Mouse (Mus musculus) ZHBTc4 (cell line): ENCODE data around the gene Gcm1.
A peak's percentile ranks its signal among the peaks of the same experiment; 100 is the strongest.
"Not testable (repeated sequence)": the region's sequence is repeated elsewhere in the genome, so short reads cannot be mapped to it uniquely, and the experiment has no call there.

Experiments
- DNase-seq: peaks from one replicate; pipeline ENCODE4 v3.0.0-alpha.2; 2011; ENCODE audit warnings: low read depth, low spot score

Gcm1 gene

DNA sequence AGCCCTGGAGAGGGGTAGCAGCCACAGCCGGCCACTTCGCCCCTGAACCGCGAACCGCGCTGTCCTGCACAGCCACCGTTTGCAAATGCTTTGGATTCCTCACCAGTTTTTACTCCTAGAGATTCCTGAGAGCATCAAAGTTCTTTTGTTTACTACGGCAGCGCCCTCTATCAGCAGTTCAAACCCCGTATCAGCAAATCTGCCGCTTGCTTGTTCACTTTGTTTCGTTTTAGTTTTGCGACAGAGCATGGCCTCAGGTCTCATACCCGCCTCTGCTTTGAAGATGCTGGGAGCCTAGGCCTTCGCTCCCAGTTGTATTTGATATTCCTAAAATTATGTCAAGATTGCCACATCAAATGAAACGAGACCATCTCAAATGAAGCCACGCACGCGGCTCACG, 5.0 kb upstream of the Gcm1 start:
- DNase-seq, result peak; percentile 86

DNA sequence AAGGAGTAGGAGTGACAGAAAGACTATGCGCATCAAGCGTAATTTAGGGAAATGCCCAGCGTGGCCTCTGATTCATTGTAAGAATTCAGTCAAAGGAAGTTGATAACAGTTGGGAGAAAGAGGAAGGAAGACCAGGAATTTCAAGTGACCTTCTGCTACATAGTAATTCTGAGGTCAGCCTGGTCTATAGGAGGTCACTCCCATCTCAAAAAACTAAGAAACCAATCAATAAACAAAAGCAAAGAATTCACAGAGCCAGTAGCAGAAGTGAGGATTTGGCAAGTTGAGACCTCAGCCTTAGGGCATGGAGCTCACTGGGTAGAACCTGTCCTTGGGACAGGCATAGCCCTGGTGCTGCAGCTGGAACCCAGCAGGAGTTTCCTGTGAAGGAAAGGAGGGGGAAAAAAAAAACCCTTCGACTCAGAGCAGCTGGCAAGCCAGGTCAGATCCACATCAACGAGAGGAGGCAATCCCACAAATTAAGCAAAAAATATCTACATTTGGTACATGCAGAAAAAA, 1.2 kb upstream of the Gcm1 start:
- DNase-seq, result peak; percentile 67

DNA sequence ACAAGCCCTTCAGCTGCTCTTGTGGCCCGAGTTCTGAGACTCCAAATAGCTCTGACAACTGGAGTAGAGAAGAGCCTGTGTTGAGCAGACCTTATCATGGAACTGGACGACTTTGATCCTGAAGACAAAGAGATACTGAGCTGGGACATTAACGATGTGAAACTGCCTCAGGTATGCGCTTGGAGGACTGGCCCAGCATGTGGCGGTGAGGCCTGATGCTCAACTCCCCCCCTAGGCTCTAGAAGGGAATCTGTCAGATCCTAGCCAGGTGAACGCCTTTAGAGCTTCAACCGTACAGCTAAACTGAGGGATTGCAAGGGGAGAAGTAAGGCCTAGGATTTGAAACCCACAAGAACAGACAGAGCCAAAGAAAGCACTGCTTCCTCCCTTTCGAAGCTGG, 2.1 kb downstream of the Gcm1 start:
- peak; percentile 63 for DNase-seq

DNA sequence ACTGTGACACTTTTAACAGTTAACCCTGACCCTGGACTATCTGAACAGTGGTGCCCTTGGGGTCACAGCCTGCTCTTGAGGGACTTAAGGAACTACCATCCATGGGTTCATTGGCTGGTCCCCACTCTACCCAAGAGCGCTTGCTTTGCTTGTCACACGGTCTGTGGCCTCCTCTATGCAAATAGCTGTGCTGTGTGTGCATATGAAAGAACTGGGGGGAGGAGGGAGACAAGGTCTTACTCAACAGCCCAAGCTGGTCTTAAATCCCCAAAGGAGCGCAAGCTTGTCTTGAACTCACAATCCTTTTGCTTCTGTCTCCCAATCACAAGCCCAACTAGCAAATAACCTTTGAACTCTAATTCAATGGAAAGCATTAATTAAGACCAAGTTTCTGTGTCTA, 2.6 kb downstream of the Gcm1 start:
- peak; percentile 55 for DNase-seq

DNA sequence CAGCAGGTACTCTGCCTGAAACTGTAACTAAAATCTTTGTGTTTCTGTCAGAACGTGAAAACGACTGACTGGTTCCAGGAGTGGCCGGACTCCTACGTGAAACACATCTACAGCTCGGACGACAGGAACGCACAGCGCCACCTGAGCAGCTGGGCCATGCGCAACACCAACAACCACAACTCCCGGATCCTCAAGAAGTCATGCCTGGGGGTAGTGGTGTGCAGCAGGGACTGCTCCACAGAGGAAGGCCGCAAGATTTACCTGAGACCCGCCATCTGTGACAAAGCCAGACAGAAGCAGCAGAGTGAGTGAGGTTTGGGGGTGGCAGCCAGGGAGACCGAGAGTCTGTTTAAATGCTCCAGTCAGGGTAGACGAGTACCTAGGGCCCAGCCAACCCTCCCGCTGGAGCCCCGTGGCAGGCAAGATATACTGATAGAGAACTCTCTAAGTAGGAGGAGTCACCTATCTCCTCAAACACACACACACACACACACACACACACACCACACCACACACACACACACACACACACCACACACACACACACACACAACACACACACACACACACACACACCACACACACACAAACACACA, 7.9 kb downstream of the Gcm1 start:
- DNase-seq, result peak; percentile 64

DNA sequence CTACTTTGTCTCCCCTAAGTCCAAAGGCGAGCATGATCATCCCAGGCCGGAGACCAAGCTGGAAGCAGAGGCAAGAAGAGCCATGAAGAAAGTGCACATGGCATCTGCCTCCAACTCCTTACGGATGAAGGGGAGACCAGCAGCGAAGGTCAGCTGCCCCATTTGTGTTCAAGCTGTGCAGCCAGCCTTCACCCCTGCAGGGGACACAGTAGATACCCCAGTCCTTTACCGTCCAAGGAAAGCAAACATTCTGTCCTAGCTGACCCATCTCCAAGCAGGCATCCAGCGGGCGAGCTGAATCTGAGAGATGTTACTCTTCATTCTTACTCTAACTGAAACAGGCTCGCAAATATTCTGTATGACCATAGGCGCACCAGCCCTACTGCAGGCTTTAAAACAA, 10.7 kb downstream of the Gcm1 start:
- no peak for DNase-seq

DNA sequence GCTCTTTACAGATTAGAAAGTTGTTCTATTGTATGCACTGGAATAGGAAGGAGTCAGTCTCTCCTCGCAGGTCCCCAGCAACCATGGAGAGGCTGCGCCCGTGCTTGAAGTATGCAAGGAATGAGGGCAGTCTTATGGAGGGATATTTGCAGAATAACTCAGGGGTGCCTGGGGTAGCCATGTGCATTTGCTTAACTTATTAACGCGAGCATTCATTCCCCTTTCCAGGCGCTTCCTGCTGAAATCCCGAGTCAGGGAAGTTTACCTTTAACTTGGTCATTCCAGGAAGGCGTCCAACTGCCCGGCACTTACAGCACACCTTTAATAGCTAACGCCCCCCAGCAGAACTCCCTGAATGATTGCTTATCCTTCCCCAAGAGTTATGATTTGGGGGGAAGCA, 12.4 kb downstream of the Gcm1 start:
- no peak for DNase-seq

DNA sequence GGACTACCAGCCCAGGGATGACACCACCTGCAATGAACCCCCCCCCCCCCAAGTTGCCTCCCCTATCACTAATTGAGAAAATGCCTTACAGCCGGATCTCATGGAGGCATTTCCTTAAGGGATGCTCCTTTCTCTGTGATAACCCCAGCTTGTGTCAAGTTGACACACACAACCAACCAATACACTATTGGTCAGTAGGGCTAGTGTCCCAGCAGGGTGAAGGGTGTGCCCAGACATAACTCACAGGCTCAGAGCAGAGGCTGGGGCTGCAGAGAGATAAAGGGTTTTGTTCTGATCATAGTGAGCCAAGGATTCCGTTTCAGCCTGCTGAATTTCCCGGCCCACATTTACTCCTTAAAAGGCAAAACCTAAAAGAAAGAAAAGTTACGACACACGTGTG, 18.8 kb downstream of the Gcm1 start:
- DNase-seq, result no peak

DNA sequence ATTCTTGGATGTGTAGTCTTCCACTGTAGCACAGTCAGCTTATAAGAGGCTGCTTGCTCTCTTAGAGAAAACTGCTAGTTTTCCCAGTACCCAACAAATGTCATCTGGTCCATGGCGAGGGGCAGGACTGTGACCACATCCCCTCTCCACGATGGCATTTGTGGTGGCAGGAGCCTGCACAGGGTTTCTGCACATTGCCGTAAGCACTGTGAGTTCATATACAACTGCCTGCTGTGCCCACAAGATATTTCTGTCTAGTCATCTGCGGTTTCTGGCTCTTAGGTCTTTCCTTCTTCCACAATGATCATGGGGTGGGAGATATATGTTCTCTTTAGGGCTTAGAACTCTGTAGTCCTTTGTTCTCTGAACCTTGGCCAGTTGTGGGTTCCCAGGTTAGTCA, 19.9 kb downstream of the Gcm1 start:
- no peak for DNase-seq

DNA sequence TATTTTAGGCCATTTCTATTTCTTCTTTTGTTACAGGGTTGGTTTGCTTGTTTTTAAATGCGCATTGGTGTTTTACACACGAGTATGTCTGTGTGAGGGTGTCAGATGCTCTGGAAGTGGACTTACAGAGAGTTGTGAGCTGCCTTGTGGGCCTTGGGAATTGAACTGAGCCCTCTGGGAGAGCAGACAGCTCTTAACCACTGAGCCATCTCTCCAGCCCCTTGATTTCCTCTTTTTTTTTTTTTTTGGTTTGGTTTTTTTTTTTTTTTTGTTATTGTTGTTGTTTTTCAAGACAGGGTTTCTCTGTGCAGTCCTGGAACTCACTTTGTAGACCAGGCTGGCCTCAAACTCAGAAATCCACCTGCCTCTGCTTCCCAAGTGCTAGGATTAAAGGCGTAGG, 21.6 kb downstream of the Gcm1 start:
- DNase-seq, result not testable (repeated sequence)

DNA sequence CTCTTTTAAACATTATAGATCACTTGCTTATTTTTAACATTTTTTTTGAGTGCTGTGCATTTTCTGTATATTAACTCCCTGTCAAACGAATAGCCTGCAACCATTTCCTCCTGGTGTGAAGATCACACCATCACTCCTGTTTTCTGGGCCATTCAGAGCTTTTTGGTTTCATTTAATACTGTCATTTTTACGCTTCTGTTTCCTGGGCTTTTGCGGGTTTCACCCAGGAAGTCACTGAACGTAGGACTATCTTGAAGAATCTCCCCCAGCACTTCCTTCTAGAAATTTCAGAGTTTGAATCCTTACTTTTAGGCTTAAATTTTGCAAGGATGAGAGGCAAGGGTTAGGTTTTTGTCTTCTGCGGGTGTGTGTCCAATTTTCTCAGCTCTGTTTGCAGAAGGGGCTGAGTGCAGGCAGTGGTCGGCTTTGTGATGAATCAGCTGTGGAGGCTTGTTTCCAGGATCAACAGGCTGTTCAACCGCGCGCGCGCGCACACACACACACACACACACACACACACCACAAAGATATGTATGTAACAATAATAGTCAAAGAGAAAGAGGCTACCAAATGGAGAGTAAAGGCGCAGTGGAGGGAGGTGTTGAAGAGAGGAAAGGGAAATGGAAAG, 22.1 kb downstream of the Gcm1 start:
- no peak for DNase-seq

DNA sequence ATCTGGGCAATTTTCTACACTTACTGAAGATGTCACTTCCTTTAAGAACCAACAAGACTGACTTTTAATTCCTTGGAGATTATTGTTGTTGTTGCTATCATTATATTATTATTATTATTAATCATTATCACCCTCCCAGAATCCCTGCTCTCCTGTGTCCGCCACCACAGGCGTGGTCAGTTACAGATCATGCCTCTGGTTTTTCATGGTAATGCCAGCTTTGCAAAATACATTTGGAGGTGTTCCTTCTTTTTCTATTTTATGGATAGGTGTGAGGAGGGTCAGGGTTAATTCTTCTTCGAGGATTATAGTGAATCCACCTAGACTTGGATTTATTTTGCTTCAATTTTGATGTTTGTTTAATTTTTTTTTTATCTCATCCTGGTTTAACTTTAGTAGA, 23.5 kb downstream of the Gcm1 start:
- no peak for DNase-seq

DNA sequence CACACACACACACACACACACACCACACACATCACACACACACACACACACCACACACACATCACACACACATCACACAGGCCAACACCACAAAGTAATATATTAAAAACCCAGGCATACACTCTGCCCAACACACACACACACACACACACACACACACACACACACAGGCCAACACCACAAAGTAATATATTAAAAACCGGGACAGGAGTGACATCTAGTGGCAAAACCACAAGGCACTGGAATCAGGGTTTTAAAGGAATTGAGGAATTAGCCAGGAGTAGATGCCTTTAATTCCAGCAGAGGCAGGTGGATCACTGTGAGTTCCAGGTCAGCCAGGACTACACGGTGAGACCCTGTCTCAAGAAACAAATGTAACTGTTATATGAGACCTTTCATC, 26.5 kb downstream of the Gcm1 start:
- peak; percentile 35 for DNase-seq

DNA sequence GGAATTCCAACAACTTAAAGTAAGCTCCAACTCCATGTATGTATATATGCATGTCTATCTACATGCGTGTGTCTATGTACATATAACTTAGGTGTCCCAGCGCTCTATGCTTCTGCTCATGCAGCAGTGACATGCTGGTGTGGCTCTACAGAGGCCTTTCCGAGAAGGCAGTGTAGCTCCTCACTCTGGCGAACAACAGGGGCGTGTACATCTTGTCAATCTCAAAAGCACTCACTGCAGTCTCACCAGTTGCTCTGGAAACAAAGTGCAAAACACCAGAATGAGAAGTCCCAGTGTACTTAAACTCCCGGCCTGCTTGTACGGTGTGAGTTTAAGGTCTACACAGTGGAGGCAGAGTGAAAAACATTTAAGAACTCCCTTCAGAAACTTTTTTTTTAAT, 30.1 kb downstream of the Gcm1 start:
- peak; percentile 25 for DNase-seq

DNA sequence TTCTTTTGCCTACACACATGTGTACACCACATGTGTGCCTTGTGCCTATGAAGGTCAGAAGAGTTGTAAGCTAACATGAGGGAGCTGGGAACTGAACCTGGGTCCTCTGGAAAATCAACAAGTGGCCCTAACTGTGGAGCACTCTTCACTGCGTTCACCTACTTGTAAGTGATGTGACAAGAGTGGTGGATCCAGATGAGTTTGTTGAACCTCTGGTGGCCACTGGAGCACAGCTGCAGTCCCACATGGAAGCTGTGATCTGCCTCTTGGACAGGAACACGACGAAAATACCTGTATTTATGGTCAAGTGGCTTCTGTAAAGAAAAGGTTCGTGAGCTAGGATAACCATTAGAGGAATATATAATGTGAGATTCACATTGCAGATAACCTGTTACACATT, 32.6 kb downstream of the Gcm1 start:
- DNase-seq, result no peak

DNA sequence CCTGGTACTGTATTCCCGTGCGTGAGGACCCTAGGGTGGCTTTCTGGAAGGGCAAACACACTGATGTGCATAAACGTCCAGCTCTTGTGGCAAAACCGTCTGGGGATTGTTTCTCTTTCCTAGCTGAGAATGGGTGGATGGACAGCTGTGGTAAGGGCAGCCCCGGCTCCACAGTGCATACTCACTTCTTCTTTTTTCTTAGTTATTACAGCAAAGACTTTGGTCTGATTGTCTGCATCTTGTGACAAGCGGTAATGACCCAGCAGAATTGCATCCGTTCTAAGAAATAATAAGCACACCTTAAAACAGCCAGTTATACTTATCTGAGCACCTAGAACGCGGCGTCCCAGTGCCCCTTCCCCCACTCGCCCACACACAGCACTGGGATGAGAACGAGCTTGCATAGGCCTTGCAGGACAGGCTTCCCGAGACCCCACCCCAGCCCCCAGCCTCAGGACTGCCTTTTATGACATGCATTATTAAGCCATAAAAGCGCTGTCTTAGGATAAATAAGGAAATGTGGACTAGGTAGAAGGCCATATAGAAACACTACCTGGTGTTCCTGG, 34.1 kb downstream of the Gcm1 start:
- no peak for DNase-seq

DNA sequence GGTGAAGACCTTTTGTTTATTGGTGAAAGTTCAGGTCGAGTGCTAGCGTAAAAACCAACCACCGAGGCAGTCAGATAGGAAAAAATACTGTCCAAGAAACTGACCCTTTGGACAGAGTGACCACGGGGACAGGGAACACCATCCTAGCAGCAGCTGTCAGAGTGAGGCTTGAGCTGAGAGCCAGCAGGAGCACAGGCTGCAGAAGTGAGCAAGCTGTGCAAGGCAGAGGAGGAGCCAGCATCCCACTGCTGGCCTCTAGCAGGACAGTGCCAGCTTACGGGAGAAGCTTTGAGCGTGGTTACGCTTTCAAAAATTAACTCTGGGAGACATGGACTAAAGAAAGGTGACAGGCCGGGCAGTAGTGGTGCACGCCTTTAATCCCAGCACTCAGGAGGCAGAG, 36.0 kb downstream of the Gcm1 start:
- no peak for DNase-seq

DNA sequence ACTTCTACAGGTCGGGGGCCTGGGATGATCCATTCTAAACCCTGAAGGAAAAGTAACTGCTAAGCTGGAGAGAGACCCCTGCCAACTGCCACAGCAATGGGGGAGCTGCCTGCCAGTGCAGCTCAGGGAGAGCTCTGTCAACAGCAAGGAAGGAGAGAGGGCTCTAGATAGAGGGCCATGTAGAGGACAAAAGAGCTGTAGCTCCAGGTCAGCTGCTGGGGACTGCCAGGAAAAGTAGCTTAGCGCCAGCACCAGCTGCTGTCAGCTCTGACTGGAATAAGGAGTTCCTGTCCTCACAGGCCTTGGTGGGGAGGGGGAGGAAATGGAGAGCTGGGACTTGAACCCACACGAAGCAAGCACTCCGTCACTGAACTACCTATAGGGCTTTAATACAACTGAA, 36.8 kb downstream of the Gcm1 start:
- no peak for DNase-seq

DNA sequence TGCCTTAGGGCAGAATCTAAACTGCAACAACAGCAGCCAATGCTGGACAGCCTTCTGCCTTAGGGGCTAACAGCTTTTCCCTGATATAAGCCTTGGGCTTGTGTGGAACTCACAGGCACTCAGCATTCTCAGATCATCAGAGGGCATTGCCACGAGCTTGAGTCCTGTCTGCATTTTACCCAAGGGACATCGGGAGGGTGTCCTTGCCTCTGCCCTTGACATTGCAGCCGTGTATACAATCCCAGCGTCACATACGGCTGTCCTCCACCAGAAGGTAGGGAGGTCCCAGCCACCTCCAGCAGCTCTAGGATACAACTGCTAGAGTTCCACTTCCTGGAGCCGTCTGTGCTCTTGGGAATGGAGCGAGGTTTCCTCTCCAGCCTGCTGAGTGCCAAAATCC, 37.2 kb downstream of the Gcm1 start:
- no peak for DNase-seq

DNA sequence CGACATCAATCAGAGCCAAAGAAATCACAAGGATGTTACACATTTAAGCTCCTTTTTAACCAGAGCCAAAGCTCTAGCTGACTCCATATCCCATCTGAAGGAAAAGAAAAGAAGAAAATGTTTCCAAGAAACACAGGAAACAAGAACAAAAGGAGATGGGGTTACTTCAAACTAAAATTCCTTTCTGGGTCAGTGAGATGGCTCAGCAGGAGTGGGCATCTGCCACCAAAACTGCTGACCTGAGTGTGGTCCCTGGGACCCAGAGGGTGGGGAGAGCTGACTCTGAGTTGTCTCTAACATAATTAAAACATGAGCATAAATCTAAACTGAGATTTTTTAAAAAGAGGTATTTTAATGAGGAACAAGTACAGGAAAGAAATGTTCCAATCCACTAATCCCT, 38.2 kb downstream of the Gcm1 start:
- no peak for DNase-seq

DNA sequence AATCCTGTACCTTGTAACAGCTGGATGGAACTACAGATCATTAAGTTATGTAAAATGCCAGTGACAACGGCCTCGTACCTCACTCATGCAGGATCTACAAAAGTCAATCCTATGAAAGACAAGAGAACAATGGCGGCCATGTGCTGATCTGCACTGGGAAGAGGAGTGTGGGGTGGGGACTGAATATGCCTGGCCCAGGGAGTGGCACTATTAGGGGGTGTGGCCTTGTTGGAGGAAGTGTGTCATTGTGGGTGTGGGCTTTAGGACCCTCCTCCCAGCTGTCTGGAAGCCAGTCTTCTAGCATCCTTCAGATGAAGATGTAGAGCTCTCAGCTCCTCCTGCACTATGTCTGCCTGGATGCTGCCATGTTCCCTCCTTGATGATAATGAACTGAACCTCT, 38.9 kb downstream of the Gcm1 start:
- peak; percentile 83 for DNase-seq

DNA sequence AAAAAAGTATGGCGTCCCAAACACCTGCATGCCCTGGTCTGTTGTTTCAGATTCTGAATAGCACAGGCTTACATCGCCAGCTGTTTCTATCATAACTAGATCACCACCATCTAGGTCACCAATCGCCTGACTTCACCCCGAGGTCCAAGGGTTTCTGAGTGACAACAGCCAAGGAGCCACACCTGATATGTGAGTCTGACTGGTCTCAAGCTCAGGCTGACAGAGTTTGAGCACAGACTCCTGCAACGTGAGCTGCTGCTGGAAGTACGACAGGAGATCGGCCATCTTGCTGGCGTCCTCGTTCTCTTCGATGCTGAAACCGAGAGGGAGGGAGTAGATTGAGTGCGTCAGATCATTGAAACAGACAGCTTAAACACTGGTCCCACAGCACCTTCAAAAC, 44.0 kb downstream of the Gcm1 start:
- DNase-seq, result no peak

DNA sequence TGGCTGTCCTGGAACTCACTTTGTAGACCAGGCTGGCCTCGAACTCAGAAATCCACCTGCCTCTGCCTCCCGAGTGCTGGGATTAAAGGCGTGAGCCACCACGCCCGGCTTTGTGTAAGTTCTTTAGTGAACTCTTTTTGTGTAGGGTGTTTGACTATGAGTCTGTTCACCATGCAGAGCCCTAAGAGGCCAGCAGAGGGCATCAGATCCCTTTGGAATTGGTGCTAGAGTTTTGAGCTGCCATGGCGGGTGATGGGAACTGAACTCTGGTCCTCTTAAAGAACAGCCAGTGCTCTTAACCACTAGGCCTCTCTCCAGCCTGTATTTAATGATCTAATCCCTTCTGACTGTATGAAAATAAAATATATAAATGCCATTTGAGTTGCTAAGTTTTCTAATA, 44.7 kb downstream of the Gcm1 start:
- peak; percentile 79 for DNase-seq
